Mouse (Mus musculus) megakaryocyte, adult 5-6 weeks (primary cell): ENCODE measurements around the gene Cnnm1. TPM values are rescaled to one million over a fixed set of nuclear protein-coding genes. Genes with fewer than 3 reads are reported as not detected.
A peak's percentile ranks its signal among the peaks of the same experiment; 100 is the strongest.

Experiments
- ATAC-seq: 2 replicates; pipeline ENCODE4 v1.8.0; 2016; ENCODE audit warnings: mild to moderate bottlenecking, inconsistent platforms; ENCODE audit not compliant: poor library complexity, severe bottlenecking
- total RNA-seq, 2 experiments: library from RNA; stranded (forward) in 1 of 2; stranded (reverse) in 1 of 2; fragments of 153-499, 151-499 nt in 1 of 2; fragments of 221-1000, 200-1000 nt in 1 of 2; gene quantifications; 2 replicates each; pipeline versions ENCODE4 v1.2.3 to v1.2.4; 2015 to 2017

Gene Cnnm1
- 0.02 and 0.05 TPM in 2 replicates for total RNA-seq (2015)
- total RNA-seq (2017): not detected in 2 replicates

DNA sequence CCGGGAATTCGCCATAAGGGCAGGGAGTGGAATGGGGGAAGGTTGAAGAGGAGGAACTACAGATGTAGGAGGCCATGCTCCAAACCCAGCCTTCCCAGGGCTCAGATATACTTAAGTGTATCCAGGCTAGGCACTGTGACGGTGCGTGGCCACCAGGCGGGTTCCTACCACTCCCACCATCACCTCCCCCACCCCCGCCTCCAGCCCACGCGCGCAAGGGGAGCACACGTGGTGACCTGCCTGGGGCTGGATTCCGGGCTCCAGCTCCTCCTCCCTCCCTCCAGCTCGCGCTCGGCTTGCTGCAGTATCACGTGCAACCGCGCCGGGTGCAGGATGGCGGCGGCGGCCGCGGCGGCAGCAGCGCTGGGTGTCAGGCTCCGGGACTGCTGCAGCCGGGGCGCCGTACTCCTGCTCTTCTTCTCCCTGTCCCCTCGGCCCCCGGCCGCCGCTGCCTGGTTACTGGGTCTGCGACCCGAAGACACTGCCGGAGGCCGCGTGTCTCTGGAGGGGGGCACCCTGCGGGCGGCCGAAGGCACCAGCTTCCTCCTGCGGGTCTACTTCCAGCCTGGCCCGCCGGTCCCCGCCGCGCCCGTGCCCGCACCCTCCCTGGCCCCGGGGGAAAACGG is at the start of gene Cnnm1:
Cnnm1 (plus strand) TSS at position 325 of the 626 bp plus-strand sequence.
- no peak for ATAC-seq

DNA sequence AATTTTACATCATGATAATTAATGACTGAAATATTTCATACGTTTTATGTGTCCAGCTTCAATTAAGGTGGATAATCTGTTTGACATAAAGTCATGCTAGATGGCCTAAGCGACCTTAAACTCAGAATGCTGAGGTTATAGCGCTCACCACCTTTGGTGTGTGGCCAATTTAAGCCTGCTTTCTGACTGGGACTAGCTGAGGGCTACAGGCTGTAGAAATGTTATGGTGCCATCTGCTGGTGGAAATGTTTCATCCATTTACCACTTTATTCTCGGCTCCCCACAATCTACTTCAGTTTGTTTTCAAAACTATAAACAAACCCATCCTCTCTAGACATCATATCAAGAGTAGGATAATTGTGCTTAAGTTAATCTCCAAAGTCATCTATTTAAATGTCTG is 43.9 kb upstream of the Cnnm1 start:
- ATAC-seq: 0 out of 2 replicates have a peak, but pooled peaks have one; percentile 45

DNA sequence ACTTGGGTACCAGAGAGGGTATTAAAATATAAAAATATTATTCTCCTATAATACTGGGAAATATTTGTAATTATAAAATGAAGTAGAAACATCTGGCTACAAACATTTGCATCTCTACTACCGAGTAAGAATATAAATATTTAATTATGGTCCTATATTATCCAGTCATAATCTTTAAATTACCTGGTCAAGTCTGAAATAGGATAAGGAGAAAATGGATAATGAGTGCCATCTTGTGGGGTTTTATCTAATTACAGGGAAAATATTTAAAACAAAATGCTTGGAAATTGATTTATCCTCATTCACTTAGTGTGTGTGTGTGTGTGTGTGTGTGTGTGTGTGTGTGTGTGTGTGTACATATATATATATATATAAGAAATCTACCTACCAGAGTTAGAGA is 33.1 kb upstream of the Cnnm1 start:
- no peak for ATAC-seq

DNA sequence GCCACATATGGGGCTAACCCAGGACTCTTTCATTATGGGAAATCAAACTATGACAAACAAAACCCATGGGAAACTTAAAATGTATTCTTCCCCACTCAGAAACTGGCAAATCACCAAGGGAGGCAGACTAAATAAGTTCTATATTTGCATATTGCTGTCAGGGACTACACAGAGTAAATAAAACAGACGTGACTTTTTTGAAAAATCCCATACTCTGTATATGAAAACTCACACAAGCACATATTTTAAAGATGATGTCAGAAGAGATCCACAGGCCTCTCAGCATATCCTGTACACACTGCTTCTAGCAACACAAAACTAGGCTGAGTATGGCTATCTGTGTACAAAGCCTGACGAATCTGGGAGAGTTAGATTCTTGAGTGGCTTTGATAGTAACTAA is 24.7 kb upstream of the Cnnm1 start:
- ATAC-seq: no peak

DNA sequence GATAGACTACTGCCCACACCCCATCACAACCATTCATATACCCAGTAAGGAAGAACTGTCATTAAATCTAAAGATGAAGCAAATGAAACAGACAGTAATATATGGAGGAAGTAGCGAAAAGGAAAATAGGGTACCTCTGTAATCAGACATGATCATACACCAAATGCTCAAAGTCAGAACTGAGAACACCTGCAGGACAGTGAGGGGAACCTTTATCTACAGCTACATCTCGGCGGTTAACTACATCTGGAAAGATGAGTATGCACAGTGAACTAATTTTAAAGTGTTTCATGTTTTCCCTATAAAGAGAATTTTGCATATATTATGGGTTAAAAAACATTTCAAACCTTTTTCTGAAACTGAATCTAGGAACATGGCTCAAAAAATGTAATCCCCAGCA is 19.7 kb upstream of the Cnnm1 start:
- no peak for ATAC-seq

DNA sequence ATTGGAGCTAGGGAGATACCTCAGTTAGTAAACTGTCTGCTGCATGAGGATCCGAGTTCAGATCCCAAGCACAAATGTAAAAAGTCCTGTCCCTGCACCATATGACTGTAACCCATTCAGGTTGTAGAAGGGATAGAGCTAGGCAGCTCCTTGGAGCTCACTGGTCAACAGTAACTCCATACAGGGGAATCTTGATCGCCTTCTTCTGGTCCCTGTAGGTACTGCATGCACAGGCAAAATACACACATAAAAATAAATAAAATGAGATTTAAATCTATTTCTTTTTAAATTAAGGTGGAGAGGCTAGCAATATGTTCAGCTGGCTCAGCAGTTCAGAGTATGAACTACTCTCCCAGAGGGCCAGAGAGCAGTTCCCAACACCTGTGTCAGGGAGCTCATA is 16.2 kb upstream of the Cnnm1 start:
- no peak for ATAC-seq

DNA sequence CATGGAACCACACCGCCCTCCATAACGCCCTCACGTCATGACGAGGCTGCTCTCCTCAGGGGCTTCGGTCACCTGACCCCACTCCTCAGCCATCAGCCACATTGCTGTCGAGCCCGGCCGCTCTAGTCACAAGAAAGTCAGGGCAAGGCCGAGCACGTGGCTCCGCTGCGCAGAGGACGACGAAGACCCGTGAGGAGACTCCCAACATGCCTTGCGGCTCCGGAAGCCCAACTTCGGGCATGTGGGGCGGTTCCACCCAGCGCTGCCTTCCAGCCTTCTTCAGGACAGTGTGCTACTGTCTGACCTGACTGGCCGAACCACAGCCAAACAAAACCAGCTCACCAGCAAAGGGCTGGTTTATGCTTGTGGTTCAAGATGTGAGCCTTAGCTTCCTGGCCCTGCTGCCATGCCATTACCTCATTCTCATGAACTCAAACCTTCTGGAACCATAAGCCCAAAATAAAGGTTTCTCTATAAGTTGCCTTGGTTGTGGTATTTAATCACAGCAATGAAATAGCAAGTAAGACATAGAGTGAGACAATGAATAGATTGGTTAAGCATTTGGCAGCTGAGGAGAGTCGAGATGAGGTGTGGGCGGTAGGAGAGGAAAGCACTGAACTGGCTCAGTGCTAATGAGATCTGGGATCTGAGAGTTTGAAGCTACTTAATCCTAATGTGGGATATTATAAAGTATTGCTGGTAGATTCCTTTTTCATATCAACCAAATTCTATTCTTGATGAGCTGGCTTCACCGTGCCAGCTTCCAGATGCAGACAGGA is 12.6 kb upstream of the Cnnm1 start:
- ATAC-seq: no peak

DNA sequence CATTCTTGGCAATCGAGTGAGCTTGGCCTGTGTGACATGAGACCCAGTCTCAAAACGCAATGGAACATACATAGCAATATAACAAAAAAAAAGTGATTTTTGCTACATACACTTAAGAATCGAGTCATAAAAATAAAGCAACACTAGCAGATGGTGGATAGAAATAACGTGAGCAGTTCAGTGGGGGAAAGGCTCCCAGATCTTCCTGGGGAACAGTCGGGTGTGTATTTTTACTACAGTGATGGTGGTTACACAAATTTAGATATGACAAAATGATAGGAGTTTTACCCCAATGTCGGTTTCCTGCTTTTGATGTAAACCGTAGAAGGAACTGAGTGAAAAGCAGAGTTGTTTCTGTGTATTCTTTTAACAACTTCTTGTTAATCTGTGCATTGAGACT is 990 bp upstream of the Cnnm1 start:
- no peak for ATAC-seq

DNA sequence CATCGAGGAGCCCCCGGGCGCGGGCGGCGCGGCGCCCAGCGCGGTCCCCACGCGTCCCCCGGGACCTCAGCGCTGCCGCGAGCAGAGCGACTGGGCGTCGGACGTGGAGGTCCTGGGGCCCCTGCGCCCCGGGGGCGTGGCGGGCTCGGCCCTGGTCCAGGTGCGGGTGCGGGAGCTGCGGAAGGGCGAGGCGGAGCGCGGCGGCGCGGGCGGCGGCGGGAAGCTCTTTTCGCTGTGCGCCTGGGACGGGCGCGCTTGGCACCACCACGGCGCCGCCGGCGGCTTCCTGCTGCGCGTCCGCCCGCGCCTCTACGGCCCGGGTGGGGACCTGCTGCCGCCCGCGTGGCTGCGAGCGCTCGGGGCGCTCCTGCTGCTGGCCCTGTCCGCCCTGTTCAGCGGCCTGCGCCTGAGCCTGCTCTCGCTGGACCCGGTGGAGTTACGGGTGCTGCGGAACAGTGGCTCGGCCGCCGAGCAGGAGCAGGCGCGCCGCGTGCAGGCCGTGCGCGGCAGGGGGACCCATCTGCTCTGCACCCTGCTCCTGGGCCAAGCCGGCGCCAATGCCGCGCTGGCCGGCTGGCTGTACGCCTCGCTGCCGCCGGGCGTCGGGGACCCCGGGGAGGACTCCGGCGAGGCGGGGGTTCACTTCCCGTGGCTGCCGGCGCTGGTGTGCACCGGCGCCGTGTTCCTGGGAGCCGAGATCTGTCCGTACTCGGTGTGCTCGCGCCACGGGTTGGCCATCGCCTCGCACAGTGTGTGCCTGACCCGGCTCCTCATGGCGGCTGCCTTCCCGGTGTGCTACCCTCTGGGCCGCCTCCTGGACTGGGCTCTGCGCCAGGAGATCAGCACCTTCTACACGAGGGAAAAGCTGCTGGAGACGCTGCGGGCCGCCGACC is 778 bp downstream of the Cnnm1 start:
- ATAC-seq: no peak

DNA sequence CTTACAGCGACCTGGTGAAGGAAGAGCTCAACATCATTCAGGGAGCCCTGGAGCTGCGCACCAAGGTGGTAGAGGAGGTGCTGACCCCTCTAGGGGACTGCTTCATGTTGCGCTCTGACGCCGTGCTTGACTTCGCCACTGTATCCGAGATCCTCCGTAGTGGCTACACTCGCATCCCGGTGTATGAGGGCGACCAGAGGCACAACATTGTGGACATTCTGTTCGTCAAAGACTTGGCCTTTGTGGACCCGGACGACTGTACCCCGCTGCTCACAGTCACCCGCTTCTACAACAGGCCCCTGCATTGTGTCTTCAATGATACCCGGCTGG is 1.4 kb downstream of the Cnnm1 start:
- no peak for ATAC-seq

DNA sequence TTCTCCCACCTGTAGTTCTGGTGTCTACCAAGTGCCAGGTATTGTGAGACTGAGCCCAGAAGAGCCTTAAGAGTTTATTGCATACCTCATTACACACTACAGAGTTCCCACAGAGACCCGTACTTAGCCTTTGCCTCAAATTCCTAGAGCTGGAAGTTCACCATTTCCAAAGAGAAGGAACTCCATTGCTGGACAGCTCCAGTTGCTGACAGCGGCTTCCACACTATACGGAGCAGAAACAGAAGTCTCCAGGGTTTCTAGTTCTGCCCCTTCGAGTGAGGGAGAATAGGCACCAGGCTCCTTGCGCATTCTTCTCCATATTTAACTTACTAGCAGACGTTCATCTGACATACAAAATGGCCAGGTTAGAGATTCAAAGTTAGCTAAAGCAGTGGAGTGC is 2.0 kb downstream of the Cnnm1 start:
- ATAC-seq: no peak

DNA sequence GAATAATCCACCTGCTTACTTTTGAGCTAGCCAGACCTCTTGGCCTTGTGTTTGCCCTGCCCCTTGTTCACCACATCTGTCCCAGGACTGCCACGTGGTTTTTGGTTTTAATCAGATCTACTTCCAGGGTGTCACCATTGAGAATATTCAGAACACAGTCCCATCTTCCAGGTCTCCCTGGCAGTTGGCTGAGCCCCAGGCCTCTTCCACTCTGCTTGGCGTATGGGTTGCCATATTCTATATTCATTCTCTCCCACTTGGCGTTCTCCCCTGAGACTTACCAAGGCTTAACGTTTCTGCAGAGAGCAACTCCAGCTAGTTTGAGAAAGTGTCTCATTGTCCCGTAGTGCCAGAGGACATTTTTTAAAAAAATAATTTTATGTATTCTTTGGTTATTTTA is 2.7 kb downstream of the Cnnm1 start:
- ATAC-seq: no peak

DNA sequence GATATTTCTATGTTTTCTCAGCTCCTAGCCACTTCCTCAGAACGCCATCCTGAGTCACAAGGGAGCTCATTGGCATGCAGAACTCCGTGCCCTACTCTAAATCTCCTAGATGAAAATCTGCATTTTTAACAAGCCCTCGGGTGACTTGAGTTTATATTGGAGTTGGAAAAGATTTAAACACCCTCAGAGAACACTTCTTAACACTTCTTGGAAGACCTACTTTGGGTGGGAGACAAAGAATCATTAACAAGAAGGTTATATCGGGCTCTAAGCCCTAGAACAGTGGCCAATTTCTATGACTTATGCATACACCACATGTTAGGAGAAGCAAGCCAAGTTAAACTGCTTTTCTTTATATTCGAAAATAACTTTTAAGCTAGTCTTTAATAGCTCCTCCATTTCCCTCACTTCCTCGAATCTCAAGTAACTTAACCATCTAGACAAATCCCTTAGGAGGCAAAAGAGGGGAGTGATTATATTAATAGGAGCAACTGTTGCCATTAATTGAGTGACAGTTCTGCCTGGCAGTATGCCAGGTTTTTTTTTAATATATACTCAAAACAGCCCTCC is 4.5 kb downstream of the Cnnm1 start:
- no peak for ATAC-seq

DNA sequence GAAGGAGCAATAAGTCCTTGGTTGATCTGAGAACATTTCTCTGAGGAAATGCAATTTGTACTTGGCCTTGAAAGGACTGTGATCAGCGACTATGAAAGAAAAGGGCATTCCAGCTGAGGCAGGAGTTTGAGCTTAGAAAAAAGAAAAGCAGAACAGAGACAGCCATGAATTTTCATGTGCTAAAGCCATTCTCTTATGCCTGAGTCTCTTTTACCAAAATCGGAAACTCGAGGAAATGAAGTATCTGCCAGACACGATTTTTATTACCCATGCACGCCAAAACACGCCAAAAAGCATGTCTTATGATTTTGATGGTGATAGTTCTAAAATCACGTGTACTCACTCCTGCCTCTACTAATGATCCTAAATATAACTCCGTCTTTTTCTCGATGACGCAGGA is 11.3 kb downstream of the Cnnm1 start:
- no peak for ATAC-seq

DNA sequence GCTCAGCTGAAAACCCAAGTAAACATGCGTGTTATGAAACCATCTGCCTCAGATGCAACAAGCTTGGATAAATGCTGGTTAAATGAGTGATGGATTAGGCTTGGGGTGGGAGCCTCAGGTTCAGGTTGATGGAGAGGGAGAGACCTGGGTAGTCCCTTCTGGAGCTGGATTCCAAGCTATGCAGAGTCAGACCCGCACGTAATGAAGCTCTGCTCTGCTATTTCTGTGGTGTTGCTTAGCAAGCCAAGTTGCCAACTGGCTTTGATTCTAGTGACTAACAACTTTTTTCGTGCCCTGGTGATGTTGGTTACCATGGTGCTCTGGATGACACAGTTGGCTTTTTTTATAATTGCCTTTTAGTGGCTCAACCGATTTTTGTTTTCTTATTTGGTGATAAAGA is 11.9 kb downstream of the Cnnm1 start:
- ATAC-seq: no peak

DNA sequence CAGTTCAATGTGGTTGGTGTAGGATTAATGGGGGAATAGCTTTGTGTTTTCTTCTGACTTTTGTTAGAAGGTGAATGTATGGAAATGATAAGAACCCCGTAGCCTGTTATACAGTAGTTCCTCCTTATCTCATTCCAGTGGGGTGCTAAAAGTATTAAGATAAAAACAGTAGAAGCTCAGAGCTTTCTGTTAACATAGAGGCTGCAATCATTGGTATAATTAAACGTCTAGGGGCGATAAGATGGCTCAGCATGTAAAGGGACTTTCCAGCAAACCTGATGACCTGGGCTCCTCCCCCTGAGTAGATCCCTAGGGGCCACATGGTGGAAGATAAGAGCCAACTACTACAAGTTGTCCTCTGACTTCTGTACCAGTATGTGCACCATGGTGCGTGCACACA is 12.8 kb downstream of the Cnnm1 start:
- peak; percentile 45; the same call in 1 of the 2 replicates for ATAC-seq

DNA sequence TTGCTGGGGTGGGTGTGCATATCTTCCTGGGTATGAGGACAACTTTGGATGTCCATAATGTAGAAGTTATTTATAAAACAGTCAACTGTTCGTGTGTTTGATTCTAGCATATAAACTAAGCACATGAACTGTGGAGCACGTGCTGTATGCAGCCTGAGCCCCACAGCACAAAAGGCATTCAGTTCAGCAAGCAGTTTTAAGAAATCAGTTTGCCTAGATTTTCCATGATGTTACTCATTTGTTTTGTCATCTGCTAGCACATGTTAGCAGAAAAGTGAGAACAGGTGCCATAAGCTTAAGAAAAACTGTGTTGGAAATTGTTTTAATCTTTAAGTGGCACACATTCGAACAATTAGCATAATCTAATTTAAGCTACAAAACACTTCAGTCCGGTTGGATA is 19.7 kb downstream of the Cnnm1 start:
- ATAC-seq: no peak

DNA sequence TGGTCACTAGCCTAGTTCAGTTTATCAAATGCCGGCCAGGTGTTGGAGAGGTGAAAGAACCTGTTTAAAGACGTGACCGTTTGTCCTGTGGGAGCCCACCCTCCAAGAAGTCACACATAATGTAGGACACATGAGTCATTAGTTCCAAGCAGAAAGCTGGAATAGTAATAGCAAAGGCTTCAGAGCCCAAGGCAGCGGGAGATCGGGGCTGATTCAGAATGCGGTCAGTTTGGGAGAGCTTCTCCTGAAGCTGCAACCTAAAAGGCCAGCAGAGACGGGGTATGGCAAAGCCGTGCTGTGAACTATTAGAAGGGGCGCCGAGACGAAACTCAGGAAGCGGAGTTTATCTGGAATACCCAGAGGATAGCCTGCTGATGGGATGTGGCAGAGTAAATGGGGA is 20.2 kb downstream of the Cnnm1 start:
- no peak for ATAC-seq

DNA sequence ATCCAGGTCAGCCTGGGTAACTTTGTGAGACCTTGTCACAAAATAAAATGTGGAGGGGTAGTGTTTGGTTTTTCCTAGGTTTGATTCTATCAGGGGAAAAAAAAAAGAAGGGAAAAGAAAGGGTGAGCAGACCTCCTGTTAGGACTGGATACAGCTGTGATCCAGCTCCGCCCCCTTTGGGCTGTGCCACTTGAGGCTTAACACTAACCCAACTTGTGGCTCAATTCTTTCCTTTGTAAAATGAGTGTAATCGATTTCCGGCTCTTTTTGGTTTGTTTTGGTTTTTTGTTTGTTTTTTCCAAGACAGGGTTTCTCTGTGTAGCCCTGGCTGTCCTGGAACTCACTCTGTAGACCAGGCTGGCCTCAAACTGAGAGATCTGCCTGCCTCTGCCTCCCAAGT is 21.9 kb downstream of the Cnnm1 start:
- ATAC-seq: no peak

DNA sequence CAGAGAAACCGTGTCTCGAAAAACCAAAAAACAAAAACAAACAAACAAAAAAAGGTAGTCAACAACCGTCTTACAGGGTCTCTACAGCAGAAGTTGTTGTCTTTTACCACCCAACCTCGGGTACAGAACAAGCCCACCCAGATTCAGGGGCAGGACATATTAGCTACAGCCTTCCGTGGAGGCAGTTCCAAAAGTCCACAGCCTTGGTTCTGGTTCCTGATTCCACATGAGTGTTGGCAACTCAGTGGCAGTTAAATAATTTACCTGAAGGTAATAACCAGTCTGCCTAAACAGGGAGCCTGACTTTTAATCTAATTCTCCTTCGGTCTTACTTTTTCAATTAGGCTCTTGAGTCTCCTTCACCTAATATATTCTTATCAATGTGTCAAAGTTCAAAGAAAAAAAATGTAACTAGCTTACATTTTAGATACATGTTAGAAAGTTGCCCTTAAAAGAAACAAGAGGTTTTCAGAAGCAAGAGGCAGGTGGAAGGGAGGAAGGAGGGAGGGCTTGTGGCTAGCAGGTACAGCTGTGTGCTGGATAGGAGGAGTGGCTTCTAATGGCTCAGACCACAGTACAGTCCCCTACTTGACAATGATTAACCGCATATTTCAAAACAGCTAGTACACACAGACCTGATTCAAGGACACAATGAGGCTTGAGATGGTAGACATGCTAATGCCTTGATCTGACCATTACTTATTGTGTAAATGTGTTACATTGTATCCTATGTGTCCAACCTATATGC is 23.5 kb downstream of the Cnnm1 start:
- no peak for ATAC-seq

DNA sequence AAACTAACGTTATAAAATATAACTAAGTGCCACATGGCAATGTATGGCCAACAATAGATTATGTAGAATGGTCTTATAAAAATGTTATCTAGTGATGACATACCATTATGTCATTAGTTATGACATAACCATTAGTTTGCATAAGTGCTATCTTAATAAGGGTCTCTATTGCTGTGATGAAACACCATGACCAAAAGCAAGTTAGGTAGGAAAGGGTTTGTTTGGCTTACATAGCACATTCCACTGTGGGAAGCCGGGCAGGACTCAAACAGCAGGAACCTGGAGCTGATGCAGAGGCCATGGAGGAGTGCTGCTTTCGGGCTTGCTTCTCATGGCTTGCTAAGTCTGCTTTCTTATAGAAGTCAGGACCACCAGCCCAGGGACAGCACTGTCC is 24.1 kb downstream of the Cnnm1 start:
- no peak for ATAC-seq
